Mouse (Mus musculus) T-helper 2 cell (primary cell): ENCODE measurements around the gene Prx.

ENCODE experiments used
- in situ Hi-C: fragments of 300-600 bp; cut with MboI, MseI; formaldehyde crosslinking; loops from one replicate; pipeline ENCODE4 v1.15.1; 2025; ENCODE audit warnings: high pct_unique_total_duplicates

Gene Prx

DNA sequence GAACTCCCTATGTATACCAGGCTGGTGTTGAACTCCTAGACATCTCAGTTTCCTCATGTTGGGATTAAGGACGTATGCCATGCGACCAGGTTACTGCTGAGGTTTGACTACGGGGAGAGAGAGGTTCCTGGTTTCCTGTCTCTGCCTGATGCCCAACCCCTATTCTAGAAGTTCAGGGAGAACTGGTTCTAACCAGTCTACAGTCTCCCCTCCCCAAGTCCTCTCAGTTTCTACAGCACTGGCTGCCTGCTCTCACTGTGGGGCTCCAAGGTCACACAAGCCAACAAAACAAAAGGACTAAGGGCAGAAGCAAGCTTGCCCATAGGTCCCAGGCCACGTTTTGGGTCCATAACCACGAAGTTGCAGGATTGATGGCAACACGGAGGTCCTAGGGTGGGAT, 50.5 kb downstream of the Prx start:
- in situ Hi-C loops = no loop called here

DNA sequence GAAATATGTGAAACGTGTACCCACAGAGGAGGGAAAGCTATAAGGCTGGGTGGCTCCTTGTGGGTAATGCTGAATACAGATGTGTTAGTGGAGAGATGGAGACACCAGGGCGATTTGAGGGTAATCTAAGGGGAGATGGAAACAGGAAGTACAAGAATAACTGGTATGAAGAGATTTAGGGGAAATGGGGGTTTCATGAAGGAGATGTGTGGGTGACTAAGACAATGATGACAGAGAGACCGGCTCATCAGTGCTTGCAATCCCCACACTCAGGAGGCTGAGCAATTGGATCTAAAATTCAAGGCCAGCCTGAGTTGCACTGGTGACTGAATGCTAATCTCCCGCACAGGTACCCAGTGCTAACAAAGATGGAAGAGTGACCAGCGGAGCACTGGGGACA, 52.9 kb downstream of the Prx start:
- in situ Hi-C loops = loop anchor here (5.0 kb wide), 1 partner anchor 105 kb away; the partner anchor contains the start of genes Blvrb and Sptbn4

DNA sequence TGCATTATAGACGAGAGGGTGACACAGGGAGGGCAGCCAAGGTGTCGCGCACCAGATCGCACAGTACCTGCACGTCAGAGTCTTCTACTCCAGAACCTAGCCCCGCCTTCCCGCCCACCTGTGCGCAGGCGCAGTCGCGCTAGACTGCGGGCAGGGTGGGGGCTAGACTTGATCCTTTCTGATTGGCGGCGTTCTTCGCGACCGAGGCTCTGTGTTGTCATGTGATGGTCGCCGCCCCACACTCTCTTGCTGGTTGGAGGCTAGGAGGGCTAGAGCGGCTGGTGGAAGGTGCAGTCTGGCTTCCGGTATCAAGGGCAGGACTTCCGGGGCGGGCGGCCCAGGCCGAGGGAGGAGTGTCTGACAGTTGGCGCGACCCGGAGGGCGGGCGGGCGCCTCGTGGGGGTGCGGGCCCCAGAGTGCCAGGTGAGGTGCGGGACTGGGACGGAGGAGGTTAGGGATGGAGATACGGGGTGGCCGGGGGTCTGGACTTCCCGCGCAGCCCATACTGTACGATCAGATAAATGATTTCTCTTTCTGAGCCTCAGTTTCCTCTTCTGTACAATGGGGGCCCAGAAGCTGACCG, 53.9 kb downstream of the Prx start, which contains the start of the genes Pld3 and 2310022A10Rik:
TSS of gene Pld3 (minus strand) at position 288 of the 583 bp plus-strand sequence.
TSS of gene 2310022A10Rik (plus strand) at position 303 of the 583 bp plus-strand sequence.
- in situ Hi-C loops = loop anchor here (5.0 kb wide), 1 partner anchor 106 kb away; the partner anchor contains the start of genes Blvrb and Sptbn4

DNA sequence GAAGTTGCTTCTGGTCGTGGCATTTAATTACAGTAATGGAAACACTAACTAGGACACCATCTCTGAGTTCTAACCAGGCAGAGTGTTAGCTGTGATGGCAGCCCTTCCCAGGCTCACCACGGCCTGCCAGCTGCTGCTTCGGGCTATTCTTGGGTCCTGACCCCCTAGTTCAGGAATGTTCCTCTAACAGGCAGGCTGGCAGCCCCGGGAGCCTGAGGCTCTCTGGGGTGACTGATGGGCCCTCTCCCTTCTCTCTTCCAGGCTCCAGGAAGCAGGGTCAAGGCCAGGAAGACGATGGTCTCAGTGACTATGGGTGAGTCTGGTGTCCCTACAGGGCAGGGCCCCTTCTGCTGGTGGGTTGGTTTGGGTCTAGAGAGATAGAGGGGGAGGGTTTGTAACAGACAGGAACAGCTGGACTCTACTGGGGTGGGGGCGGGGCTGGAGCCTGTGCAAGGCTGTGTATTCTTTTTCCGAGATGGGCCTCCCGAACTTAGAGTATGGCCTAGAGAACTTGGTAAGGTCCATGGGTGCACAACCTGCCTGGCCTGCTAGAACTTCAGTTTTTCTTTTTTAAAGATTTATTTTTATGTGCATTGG, 61.3 kb downstream of the Prx start:
- in situ Hi-C loops = no loop called here

DNA sequence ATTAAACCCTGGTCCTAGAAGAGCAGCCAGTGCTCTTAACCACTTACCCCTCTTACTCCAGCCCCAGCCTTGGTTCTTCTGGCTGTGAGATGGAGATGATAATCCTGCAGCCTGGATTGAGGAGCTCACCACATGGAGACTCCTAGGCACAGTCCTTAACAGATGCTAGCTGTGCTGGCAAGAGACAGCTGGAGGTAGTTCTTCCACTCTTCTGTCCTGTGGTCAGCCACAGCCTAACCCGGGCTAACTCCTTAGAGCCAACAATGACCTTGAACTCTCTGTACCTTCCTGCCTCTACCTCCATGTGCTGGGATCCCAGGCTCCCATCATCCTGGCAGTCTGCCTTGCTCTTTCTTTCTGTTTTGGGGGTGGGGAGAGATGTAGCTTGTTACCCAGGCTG, 61.9 kb downstream of the Prx start:
- in situ Hi-C loops = no loop called here
